Mouse (Mus musculus): Measurements from ENCODE around the gene Msmp. TPM values are rescaled to one million over a fixed set of nuclear protein-coding genes. Genes with fewer than 3 reads are reported as not detected.
A peak's percentile ranks its signal among the peaks of the same experiment; 100 is the strongest.

The Msmp gene
- 1.2 and 1.5 TPM in 2 replicates for polyA plus RNA-seq (2015; fragmentation: Nextera tagmentation; extraction: Ambion mirVana)

- no peak within 1 kb of the TSS for H3K4me3 ChIP-seq (replicated peaks)
- H3K4me2 ChIP-seq: no peak within 1 kb of the TSS
- no peaks in the 10 kb centered on the region for H3K9me3 ChIP-seq (replicated peaks)
These were observed at the start of gene Msmp for GRCm38 (mm10) chr4:43584444-43585416. Msmp (minus strand) TSS chr4:43584494.

GRCm38 (mm10) chr4:43633736-43634135, 49.4 kb upstream of the Msmp start:
- ATAC-seq (ENCODE audit: low FRiP score): no peak
- H3K27me3 ChIP-seq (replicated peaks): no peaks in the 10 kb centered on the region

More at GRCm38 (mm10) chr4:43584444-43585416, at the start of gene Msmp:
- H3K27me3 ChIP-seq (replicated peaks): no peaks in the 10 kb centered on the region
- no peak for ATAC-seq (ENCODE audit: low FRiP score)
- 77% methylated on average over 12 of the region's 12 CpGs for WGBS
- peaks cover 6% of the 10 kb centered on the region for H3K4me1 ChIP-seq
- no peak within 1 kb of the TSS for H3K27ac ChIP-seq (replicated peaks)
- H3K36me3 ChIP-seq: peaks cover 36% of the 10 kb centered on the region
- no peak within 1 kb of the TSS for H3K9ac ChIP-seq (replicated peaks)

GRCm38 (mm10) chr4:43633296-43633695, 49.0 kb upstream of the Msmp start:
- H3K9me3 ChIP-seq (replicated peaks): no peaks in the 10 kb centered on the region
- ATAC-seq (ENCODE audit: low FRiP score): no peak
- no peak overlapping the region for H3K9ac ChIP-seq (replicated peaks)
- H3K4me3 ChIP-seq (replicated peaks): no peak overlapping the region
- no peaks in the 10 kb centered on the region for H3K36me3 ChIP-seq
- 65% methylated on average over 8 of the region's 8 CpGs for whole genome bisulfite sequencing
- H3K27ac ChIP-seq (replicated peaks): no peak overlapping the region
- H3K4me1 ChIP-seq: peaks cover 45% of the 10 kb centered on the region
- H3K4me2 ChIP-seq: peak overlapping the region; percentile 94
- no peaks in the 10 kb centered on the region for H3K27me3 ChIP-seq (replicated peaks)

More at GRCm38 (mm10) chr4:43633736-43634135, 49.4 kb upstream of the Msmp start:
- 97% methylated on average over 2 of the region's 2 CpGs for WGBS
- Histone ChIP-seq H3K4me3 (replicated peaks) (no peak overlapping the region), H3K36me3 (no peaks in the 10 kb centered on the region), H3K4me1 (peaks cover 45% of the 10 kb centered on the region), H3K9me3 (replicated peaks) (no peaks in the 10 kb centered on the region), H3K27ac (replicated peaks) (no peak overlapping the region), H3K9ac (replicated peaks) (no peak overlapping the region), H3K4me2 (peak overlapping the region; percentile 94; the same call in 1 of the 2 replicates)

GRCm38 (mm10) chr4:43631956-43632920, 47.9 kb upstream of the Msmp start:
- no peaks in the 10 kb centered on the region for H3K36me3 ChIP-seq
- no peaks in the 10 kb centered on the region for H3K9me3 ChIP-seq (replicated peaks)
- peak overlapping the region; percentile 88 for H3K27ac ChIP-seq (replicated peaks)
- H3K4me2 ChIP-seq: peak overlapping the region; percentile 94
- peaks cover 45% of the 10 kb centered on the region for H3K4me1 ChIP-seq
- H3K4me3 ChIP-seq (replicated peaks): peak overlapping the region; percentile 59
- ATAC-seq (ENCODE audit: low FRiP score): peak; percentile 15; the same call in 1 of the 2 replicates
- H3K9ac ChIP-seq (replicated peaks): peak overlapping the region; percentile 78
- 45% methylated on average over 42 of the region's 42 CpGs for WGBS
- no peaks in the 10 kb centered on the region for H3K27me3 ChIP-seq (replicated peaks)

GRCm38 (mm10) chr4:43631046-43631955, 47.0 kb upstream of the Msmp start, which contains the start of gene Npr2:
Npr2 (plus strand) TSS chr4:43631935.
- Histone ChIP-seq H3K4me3 (replicated peaks) (peak within 1 kb of the TSS; percentile 59), H3K36me3 (no peaks in the 10 kb centered on the region), H3K4me2 (peak within 1 kb of the TSS; percentile 94), H3K9me3 (replicated peaks) (no peaks in the 10 kb centered on the region), H3K9ac (replicated peaks) (peak within 1 kb of the TSS; percentile 78), H3K4me1 (peaks cover 45% of the 10 kb centered on the region), H3K27ac (replicated peaks) (peak within 1 kb of the TSS; percentile 88), H3K27me3 (replicated peaks) (no peaks in the 10 kb centered on the region)
- WGBS: under 1% methylated on average over 25 of the region's 70 CpGs
- ATAC-seq (ENCODE audit: low FRiP score): peak; percentile 43; the same call in 1 of the 2 replicates

GRCm38 (mm10) chr4:43630671-43631045, 46.4 kb upstream of the Msmp start:
- Histone ChIP-seq H3K9ac (replicated peaks) (no peak overlapping the region; the same call in 1 of the 2 replicates), H3K9me3 (replicated peaks) (no peaks in the 10 kb centered on the region), H3K4me1 (peaks cover 45% of the 10 kb centered on the region), H3K4me3 (replicated peaks) (peak overlapping the region; percentile 59), H3K36me3 (no peaks in the 10 kb centered on the region), H3K27ac (replicated peaks) (peak overlapping the region; percentile 88), H3K4me2 (peak overlapping the region; percentile 94), H3K27me3 (replicated peaks) (no peaks in the 10 kb centered on the region)
- ATAC-seq (ENCODE audit: low FRiP score): peak; percentile 12; the same call in 1 of the 2 replicates
- WGBS: 13% methylated on average over 5 of the region's 5 CpGs

GRCm38 (mm10) chr4:43630030-43630581, 45.8 kb upstream of the Msmp start:
- Histone ChIP-seq H3K4me1 (peaks cover 45% of the 10 kb centered on the region), H3K4me3 (replicated peaks) (no peak overlapping the region), H3K9ac (replicated peaks) (no peak overlapping the region), H3K36me3 (no peaks in the 10 kb centered on the region), H3K27me3 (replicated peaks) (no peaks in the 10 kb centered on the region), H3K27ac (replicated peaks) (peak overlapping the region; percentile 88), H3K9me3 (replicated peaks) (no peaks in the 10 kb centered on the region), H3K4me2 (peak overlapping the region; percentile 94)
- 0% methylated on average over 5 of the region's 5 CpGs for WGBS
- ATAC-seq (ENCODE audit: low FRiP score): peak; percentile 67

- H3K9me3 ChIP-seq (replicated peaks): no peaks in the 10 kb centered on the region
- no peaks in the 10 kb centered on the region for H3K27me3 ChIP-seq (replicated peaks)
- peak; percentile 40; the same call in 1 of the 2 replicates for ATAC-seq (ENCODE audit: low FRiP score)
- H3K4me3 ChIP-seq (replicated peaks): no peak overlapping the region
- 43% methylated on average over 20 of the region's 20 CpGs for WGBS
- H3K4me2 ChIP-seq: peak overlapping the region; percentile 32
- H3K27ac ChIP-seq (replicated peaks): 0 out of 2 replicates have a peak overlapping the region, but pooled peaks have one; percentile 1
- no peaks in the 10 kb centered on the region for H3K36me3 ChIP-seq
- H3K9ac ChIP-seq (replicated peaks): no peak overlapping the region
- peaks cover 43% of the 10 kb centered on the region for H3K4me1 ChIP-seq
These were observed 45.0 kb upstream of the Msmp start for GRCm38 (mm10) chr4:43629106-43629817.

- Histone ChIP-seq H3K9ac (replicated peaks) (no peak overlapping the region), H3K27ac (replicated peaks) (no peak overlapping the region), H3K4me3 (replicated peaks) (no peak overlapping the region), H3K36me3 (no peaks in the 10 kb centered on the region), H3K4me2 (no peak overlapping the region), H3K27me3 (replicated peaks) (0 out of 2 replicates have a peak, but pooled peaks cover 4% of the 10 kb centered on the region), H3K9me3 (replicated peaks) (no peaks in the 10 kb centered on the region), H3K4me1 (no peaks in the 10 kb centered on the region)
- ATAC-seq (ENCODE audit: low FRiP score): no peak
- WGBS: 82% methylated on average over 4 of the region's 4 CpGs
These were observed 36.0 kb upstream of the Msmp start for GRCm38 (mm10) chr4:43620146-43620778.
